Mouse (Mus musculus) urinary bladder, postnatal 4 days (tissue): ENCODE measurements around the gene Crip1.
"Not testable (repeated sequence)": the region's sequence is repeated elsewhere in the genome, so short reads cannot be mapped to it uniquely, and the experiment has no call there.

ENCODE experiments used
- DNase-seq, 2 experiments: peaks; one replicate each; pipeline ENCODE4 v3.0.0; 2021 to 2022; ENCODE audit warnings: low spot score in 2 of 2

Crip1 gene

DNA sequence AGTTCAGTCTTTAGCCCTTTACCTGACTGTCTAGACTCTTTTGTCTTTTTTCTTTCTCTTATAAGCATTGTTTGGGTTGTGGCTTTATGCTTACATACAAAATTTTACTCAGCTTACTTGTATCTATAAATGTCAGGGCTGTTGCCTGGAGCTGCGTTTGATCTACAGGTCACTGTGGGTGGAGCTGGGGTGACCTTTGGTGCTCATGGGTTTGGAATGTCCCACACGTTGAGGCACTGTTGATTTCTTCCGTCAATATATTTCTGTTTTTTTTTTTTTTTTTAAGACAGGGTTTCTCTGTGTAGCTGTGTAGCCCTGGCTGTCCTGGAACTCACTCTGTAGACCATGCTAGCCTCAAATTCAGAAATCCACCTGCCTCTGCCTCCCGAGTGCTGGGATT is 34.9 kb downstream of the Crip1 start:
- DNase-seq: no peak

DNA sequence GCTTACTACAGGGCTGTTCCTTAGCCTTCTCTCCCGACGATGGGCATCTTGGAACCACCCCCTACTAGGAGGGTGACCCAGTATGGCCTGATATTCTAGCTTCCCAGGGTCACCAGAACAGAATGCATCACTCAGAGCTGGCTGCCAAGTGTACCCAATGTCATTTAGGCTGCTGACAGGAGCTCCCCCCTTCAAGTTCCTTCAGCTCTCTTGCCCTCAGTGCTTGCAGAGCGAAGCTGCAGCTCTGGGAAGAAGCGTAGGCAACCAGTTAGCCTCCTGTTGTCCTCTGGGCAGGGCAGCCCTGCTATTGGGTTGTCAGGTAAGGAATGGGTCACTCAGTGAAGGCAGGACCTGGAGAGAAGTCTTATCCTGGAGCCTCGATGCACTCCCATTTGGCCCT is 38.8 kb downstream of the Crip1 start:
- no peak for DNase-seq

DNA sequence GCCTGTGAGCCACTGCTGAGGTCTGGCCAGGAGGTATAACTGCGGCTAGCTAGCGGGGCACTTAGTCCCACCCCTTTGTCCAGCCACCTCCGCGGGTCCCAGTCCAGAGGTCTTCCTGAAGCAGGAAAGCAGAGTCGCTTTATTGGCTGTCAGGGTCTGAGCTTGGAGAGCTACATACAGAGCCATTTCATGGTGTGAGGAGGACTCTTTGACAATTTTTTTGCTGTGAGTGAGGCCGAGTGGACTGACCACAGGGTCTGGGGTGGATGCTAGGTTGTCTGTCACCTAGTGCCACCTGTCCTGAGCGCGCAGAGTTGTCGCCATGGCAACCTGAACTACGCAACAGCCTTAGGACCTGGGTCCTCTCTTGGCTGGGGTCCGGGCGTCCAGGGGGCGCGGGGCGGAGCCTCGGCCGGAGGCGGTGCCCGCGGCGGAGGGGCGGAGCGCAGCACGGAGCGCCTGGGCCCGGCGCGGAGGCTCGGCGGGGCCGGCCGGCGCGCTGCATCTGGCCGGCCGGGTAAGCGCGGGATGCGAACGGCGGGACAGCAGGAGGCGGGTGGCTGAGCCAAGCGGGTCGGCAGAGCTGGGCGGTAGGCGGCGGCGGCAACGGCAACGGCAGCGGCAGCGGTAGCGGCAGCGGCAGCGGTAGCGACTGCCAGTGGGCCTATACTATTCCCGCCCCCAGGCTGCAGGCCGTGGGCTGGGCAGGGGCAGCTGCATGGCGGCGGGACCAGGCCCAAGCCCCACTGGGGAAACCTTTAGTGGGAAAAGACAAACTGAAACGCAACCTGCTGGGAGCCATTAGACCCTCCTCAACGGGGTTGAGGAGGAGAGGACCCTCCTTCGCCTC is 39.6 kb downstream of the Crip1 start, which contains the start of gene Tmem121:
Tmem121 (plus strand) TSS at position 489 of the 850 bp plus-strand sequence.
- no peak for DNase-seq

DNA sequence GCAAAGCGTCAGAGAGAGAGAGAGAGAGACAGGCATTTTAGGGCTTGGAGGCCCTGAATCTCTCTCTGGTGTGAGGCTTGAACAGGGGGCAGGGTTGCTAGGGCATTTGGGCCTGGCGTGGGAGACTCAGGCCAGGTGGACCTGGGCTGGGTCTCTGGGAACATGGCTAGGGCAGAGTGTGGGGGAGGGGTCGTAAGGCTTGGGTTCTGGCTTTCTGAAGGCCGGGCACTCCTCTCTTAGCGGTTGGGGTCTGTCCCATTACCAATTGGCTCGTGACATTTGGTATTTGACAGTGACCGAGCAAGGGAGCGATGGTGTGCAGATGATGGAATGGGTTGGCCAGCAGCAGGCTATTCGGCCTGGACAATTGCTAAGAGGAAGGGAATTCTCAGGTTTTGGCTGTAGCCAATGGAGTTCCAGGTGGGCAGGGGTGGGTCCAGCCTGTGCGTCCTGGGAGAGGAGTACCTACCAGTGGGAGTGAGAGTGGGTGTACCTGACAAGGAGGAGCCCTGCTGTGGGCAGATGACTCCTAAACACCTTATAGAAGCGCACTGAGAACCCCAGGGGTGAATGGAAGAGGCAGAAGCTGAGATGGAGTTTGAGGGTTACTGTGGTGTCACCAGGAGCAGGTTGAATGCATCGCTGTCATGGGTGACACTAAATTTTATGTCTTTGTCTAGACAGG is 40.4 kb downstream of the Crip1 start:
- no peak for DNase-seq

DNA sequence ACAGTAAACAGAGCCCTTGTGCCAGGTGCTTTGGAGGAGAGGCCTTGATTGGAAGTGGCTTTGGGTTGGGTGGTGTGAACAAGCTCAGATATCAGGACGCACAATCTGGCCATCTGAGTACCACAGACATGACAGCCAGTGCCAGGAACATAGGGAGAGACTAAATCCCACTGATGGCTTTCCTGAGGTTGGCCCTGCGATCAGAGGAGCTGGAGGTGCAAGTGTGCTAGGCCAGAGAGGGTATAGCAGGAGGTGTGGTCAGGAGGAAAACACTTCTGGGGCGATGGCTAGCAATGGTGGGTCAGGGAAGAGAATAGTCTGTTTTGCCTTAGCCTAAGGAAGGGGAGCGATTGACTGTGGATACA is 40.9 kb downstream of the Crip1 start:
- no peak for DNase-seq

DNA sequence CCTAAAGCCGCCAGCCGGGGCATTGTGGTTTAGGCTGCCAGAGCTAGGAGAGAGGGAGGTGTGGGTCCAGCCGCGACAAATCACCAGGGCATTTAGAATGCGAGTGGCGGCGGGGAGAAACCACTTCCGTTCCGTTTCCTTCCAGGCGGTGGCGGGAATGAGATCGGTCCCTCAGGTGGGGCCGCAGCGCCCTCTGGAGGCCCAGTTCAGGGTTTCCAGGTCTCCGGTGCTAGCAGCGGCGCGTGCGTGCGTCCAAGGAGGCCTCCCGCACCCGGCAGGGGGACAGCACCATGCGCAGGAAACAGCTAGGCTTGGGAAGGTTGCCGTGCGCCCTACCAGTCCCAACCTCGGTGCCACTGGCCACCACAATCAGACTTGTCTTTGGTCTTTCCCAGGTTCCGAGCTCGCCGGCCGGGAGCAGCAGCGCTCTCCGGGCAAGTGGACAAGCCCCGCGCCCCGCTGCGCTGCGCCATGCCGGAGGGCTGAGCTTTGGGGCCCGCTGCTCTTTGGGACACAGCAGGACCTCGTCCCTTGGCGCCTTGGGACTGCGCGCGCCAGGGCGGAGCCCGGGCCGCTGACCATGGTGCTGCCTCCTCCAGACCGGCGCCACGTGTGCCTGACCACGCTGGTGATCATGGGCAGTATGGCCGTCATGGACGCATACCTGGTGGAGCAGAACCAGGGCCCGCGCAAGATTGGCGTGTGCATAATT is 41.6 kb downstream of the Crip1 start:
- DNase-seq: peak; percentile 64 to 82

DNA sequence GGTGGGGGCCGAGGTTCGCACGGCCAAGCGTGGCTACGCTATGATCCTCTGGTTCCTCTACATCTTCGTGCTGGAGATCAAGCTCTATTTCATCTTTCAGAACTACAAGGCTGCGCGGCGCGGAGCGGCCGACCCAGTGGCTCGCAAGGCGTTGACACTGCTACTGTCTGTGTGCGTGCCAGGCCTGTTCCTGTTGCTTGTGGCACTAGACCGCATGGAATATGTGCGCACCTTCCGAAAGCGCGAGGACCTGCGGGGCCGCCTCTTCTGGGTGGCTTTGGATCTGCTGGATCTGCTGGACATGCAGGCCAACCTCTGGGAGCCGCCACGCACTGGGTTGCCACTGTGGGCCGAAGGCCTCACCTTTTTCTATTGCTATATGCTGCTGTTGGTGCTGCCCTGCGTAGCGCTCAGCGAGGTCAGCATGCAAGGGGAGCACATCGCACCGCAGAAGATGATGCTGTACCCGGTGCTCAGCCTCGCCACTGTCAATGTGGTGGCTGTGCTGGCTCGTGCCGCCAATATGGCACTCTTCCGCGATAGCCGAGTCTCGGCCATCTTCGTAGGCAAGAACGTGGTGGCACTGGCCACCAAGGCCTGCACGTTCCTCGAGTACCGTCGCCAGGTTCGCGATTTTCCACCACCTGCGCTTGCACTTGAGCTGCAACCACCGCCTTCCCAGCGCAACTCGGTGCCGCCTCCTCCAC is 42.4 kb downstream of the Crip1 start:
- DNase-seq: no peak

DNA sequence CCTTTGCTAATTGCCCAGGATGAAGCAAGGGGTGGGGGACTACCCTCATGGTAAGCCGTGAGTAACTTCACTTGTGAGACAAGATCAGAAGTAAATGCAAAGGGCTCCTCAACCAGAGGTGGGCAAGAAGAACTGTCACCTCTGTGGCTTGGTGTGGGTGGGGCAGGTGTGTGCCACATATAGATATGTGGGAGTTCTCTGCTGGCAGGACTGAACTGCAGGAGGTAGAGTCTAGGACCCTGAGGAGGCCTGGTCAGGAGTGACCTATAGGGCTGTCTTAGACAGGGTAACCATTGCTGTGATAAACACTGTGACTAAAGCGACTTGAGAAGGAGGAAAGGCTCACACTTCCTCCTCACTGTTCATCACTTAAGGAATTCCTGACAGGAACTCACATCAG is 47.3 kb downstream of the Crip1 start:
- DNase-seq: no peak

DNA sequence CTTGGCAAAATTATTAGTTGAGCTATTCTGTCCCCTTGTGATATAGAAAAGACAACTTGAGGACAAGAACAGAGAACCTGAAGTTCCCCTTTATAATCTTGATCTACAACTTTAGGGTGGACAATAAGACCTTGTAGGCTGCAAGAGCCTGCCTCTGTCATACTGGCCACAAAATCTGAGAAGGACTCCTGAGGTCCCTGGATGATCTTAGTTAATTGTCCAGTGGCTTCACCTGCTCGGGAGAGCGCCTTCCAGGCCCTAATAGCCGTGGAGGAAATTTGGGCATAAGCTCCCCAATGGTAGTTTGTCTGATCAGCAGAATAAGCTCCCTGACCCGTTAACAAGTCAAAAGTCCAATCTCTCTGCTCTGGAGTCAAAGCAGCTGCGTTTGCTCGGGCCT is 53.0 kb downstream of the Crip1 start:
- DNase-seq: not testable (repeated sequence)

DNA sequence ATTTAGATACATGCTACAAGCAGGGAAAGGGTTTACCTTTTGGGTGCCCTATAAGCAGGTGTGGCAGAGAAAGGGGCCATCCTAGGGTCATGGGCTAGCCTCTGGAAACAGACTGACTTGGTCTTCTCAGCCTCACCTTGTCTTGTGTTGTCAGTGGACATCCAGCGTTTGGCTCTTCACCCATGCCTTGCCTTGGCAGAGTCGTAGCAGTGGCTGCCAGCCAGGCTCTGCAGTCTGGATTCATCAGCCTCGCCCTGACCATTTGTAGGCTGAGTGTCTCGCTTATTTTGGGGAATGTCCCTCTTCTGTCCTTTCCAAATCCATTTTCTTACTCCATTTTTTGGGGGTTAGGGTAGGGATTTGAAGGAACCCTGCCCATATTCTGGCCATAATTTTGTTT is 55.2 kb downstream of the Crip1 start:
- DNase-seq: no peak

DNA sequence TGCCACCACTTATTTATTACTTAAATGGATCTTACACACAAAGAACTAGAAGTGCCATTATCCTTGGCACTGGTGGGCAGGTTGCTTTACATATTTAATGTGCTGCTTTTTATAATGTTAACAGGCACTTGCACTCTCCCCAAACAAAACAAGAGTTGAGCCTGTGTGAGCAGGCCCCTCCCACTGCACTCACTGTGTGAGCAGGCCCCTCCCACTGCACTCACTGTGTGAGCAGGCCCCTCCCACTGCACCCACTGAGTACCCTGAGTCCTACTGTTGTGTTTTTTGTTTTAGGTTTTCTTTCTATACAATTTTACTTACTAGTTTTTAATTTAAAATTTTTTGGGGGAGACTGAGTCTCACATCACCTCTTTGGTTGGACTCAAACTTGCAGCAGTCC is 55.9 kb downstream of the Crip1 start:
- no peak for DNase-seq
